9 mouse cellular contexts compared by ENCODE assay signal in the genomic region with DNA sequence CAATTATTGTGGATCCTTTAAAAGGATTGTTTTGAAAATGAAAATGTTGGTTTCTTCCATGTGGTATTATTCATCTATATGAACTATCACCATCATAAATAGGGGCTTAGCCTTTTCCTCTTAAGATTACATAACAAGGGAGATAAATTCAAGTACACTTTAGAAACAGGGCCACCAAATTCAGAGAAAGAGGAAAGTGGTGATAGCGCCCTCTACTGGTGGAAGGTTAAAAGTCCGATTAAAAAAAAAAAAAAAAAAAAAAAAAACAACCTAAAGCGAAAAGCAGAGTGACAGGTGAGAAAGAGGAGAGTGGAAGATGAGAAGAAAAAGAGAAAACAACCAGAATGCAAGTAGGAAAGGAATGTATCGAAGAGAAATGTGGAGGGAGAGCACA.
A peak's percentile ranks its signal among the peaks of the same experiment; 100 is the strongest.
DNase-seq lines count a peak whose midpoint lies in the region; TF ChIP-seq lines count a peak whose summit lies in the region.
"Had no signal": no experiment of that assay in that cellular context is flagged by ENCODE, and none has a peak within 500 bp of the region (broad histone marks: within the 10 kb centered on the region; RNA-seq: fewer than 3 reads in every experiment).

No protein-coding gene starts in this region.

- H3K4me1 ChIP-seq in thymus, adult 2 months (replicated peaks; ENCODE audit: control insufficient read depth, insufficient read depth, low read length) = peaks cover 7% of the 10 kb centered on the region

- TF ChIP-seq CTCF in thymus, adult 2 months (IDR thresholded peaks at IDR 0.05; ENCODE audit: borderline replicate concordance, control insufficient read depth, extremely low read depth, insufficient read depth, low read length, poor library complexity) = no peak

- 11% methylated on average over 4 of the region's 4 CpGs for WGBS in thymus, adult 2 months

- no peak overlapping the region for H3K27ac ChIP-seq in thymus, adult 2 months (ENCODE audit: control insufficient read depth, insufficient read depth, low read length)
- H3K27ac ChIP-seq: heart, embryonic 15.5 days had no signal

- H3K36me3 ChIP-seq in thymus, adult 2 months (ENCODE audit: control insufficient read depth, insufficient read depth, low read length) = no peaks in the 10 kb centered on the region
- H3K36me3 ChIP-seq: heart, embryonic 15.5 days had no signal

- peak; percentile 26 for DNase-seq in heart, adult 8-10 months (ENCODE audit: low spot score)
- no peak for DNase-seq in heart, adult 11 months
- DNase-seq in thymus, adult 2 months = peak; percentile 32
- no peak for DNase-seq in thymus, postnatal 25 days
- DNase-seq in cerebellum, postnatal 10 days = peak; percentile 66 to 81
- peak; percentile 22 to 44 for DNase-seq in natural killer cell, adult 2 months (ENCODE audit: low spot score in 2 of 2)
- no peak for DNase-seq in right cerebral cortex, postnatal 25 days
- no peak for DNase-seq in right cerebral cortex, adult 18-20 months

- H3K27me3 ChIP-seq in thymus, adult 2 months (ENCODE audit: control insufficient read depth, insufficient read depth, low read length) = no peaks in the 10 kb centered on the region

- no peak overlapping the region for H3K4me3 ChIP-seq in thymus, adult 2 months (ENCODE audit: control insufficient read depth, insufficient read depth, low read length)
- H3K4me3 ChIP-seq: heart, embryonic 15.5 days had no signal

- TF ChIP-seq POLR2A in thymus, adult 2 months (IDR thresholded peaks at IDR 0.05; ENCODE audit: control insufficient read depth, extremely low read depth, insufficient read depth, low read length, poor library complexity) = no peak

Comparison
In these comparisons a context has a peak if more than half of its experiments do, and no peak if none do; other contexts are left out.
1. DNase-seq: peak in heart, adult 8-10 months (single experiment), thymus, adult 2 months (single experiment), cerebellum, postnatal 10 days (2 of 2) and natural killer cell, adult 2 months (2 of 2); none in heart, adult 11 months (single experiment), thymus, postnatal 25 days (single experiment), right cerebral cortex, postnatal 25 days (single experiment) and right cerebral cortex, adult 18-20 months (single experiment).